Mouse (Mus musculus): Measurements from ENCODE around the gene 1190007I07Rik.

- TF ChIP-seq POLR2A (IDR thresholded peaks at IDR 0.05; ENCODE audit: borderline replicate concordance, extremely low read depth, low read depth, low read length) (no peak), CTCF (IDR thresholded peaks at IDR 0.05; ENCODE audit: insufficient read depth, low read length) (no peak)
These were observed 40.3 kb upstream of the 1190007I07Rik start for GRCm38 (mm10) chr10:82663289-82663688.

Measured in lung, adult 2 months (tissue).